Mouse (Mus musculus): ENCODE measurements at regions not wholly inside any gene's neighbourhood (a gene's known extent, or its start where the extent isn't known, plus 50 kb on each side); places are given as distances from the start of the nearest gene placed in this dataset.

DNA sequence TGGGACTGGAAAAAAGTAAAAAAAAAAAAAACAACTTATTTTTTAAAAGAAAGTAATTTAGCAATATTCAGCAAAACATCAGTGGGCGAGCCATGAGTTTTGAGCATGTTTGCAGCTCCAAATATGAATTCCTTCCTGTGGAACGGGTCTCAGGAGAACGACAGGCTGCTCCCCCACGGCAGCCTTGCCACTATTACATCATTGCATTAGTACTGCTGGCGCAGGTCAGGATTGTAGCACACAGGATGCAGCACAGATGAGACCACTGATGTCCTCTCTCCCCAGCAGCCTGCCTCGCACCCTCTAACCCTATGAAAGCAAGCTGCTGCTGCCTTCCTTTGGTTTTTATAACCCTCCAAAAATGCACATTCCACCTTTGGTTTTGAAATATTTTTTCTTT is 121.7 kb downstream of the Chic2 start:
- Histone ChIP-seq H3K9me3 (no peaks in the 10 kb centered on the region), H3K4me1 (no peaks in the 10 kb centered on the region), H3K27ac (no peak overlapping the region), H3K27me3 (no peaks in the 10 kb centered on the region), H3K4me3 (no peak overlapping the region), H3K9ac (no peak overlapping the region), H3K36me3 (no peaks in the 10 kb centered on the region), H3K4me2 (no peak overlapping the region)
- 62% methylated on average over 6 of the region's 6 CpGs for WGBS
- no peak for ATAC-seq (ENCODE audit: borderline replicate concordance, extremely low read depth, low FRiP score, low TSS enrichment)

DNA sequence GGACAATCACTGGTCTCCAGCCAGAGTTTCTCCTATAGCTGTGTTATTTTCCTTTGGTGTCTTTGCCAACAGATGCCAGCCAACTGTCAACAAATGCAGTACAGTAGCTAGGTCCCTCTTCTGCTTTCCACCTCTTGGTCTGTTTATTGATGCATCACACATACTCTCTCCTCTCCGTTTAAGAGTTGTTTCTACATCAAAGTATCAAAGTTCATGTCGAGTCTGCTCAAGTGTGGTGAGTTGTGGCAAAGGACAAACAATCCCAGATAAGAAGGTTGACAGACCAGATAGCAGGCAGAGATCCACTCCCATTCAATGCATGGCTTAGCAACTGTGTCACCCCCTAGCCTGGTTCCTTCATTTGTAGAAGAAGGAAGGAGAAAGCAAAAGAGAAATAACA is 123.6 kb downstream of the Chic2 start:
- no peak for ATAC-seq (ENCODE audit: borderline replicate concordance, extremely low read depth, low FRiP score, low TSS enrichment)
- 12% methylated on average over 2 of the region's 2 CpGs for WGBS
- no peaks in the 10 kb centered on the region for H3K36me3 ChIP-seq

DNA sequence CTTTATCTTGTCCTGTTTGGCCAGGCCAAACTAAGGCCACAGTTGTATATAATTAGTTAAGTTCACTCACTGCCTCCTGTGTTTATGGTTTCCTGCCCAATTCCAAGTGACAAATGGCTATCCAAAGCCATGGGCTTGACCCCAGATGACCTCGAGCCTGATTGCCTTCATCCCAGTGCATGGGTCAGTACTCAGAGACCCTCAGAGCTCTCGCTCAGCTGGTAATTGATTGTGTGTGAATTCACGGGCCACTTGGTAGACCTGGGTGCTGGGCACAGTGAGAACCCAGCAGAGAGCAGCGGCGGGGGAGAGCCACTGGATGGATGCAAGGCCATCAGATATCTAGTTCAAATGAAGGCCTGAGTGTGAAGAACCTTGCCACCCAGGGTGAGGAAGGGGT is 124.1 kb downstream of the Chic2 start:
- Histone ChIP-seq H3K4me2 (no peak overlapping the region), H3K36me3 (no peaks in the 10 kb centered on the region), H3K27me3 (no peaks in the 10 kb centered on the region), H3K4me1 (no peaks in the 10 kb centered on the region), H3K27ac (no peak overlapping the region), H3K9me3 (no peaks in the 10 kb centered on the region), H3K4me3 (no peak overlapping the region), H3K9ac (no peak overlapping the region)
- no peak for ATAC-seq (ENCODE audit: borderline replicate concordance, extremely low read depth, low FRiP score, low TSS enrichment)
- 21% methylated on average over 5 of the region's 5 CpGs for WGBS

More for the DNA sequence above, 123.6 kb downstream of the Chic2 start:
- Histone ChIP-seq H3K4me2 (no peak overlapping the region), H3K9ac (no peak overlapping the region), H3K27ac (no peak overlapping the region), H3K27me3 (no peaks in the 10 kb centered on the region), H3K9me3 (no peaks in the 10 kb centered on the region), H3K4me3 (no peak overlapping the region), H3K4me1 (no peaks in the 10 kb centered on the region)

DNA sequence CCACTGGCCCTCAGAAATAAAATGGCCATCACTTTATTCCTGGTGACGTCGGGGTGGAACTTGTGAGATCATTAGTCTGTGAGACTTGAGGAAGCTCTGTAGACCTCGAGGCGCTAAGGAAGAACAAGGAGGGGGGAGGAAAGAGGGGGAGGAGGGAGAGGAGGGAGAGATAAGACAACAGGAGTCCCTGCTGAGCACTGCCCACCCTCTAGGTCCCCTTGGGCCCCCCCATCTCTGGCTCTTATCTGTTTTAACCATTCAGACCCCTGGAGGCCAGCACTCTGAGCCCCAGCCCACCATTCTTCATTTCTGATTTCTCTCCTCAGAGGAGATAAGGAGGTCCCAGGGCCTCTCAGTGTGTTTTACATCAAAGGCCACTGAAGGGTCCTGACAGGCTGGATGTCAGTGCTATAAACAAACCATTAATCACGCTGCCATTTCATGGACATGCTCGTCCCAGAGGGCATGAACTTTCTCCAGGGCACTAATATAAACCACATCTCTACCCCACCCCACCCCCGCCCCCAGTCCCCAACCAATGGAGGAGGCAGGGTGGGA is 139.0 kb downstream of the Chic2 start:
- H3K4me1 ChIP-seq, result peaks cover 9% of the 10 kb centered on the region; the same call in 1 of the 2 replicates
- WGBS, result 4% methylated on average over 7 of the region's 7 CpGs
- no peaks in the 10 kb centered on the region for H3K9me3 ChIP-seq
- H3K27ac ChIP-seq, result peak overlapping the region; percentile 59
- H3K27me3 ChIP-seq, result no peaks in the 10 kb centered on the region
- no peak overlapping the region for H3K4me2 ChIP-seq
- H3K9ac ChIP-seq, result no peak overlapping the region
- H3K36me3 ChIP-seq, result no peaks in the 10 kb centered on the region
- peak; percentile 76 for ATAC-seq (ENCODE audit: borderline replicate concordance, extremely low read depth, low FRiP score, low TSS enrichment)
- H3K4me3 ChIP-seq, result no peak overlapping the region

DNA sequence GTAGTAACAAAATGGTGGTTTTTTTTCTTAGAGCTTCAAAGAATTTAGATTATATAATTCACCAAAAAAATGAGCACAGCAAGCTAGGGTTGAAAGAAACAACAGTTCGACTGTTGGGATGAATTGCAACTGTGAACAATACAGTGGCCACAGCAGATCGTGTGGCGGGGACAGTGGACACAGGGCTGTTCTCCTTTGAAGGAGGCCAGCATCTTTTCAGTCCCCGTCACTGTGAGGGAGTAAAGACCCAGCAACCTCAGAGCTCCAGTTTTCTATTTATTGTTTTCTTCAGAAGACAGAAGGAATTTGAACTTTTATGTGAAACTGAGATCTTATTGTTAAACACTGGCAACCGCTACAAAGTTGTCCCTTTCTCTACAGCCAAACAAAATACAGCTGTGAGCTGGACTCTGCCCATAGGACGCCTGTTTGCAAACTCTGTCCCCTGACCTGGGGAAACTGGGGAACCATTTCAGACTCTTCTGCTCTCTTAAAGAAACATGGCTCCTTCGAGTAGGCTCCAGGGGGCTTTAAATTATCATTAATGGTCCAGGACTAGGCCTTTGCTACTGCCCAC is 139.6 kb downstream of the Chic2 start:
- H3K4me1 ChIP-seq, result peaks cover 9% of the 10 kb centered on the region; the same call in 1 of the 2 replicates
- peak; percentile 53 for ATAC-seq (ENCODE audit: borderline replicate concordance, extremely low read depth, low FRiP score, low TSS enrichment)
- H3K4me3 ChIP-seq, result no peak overlapping the region

DNA sequence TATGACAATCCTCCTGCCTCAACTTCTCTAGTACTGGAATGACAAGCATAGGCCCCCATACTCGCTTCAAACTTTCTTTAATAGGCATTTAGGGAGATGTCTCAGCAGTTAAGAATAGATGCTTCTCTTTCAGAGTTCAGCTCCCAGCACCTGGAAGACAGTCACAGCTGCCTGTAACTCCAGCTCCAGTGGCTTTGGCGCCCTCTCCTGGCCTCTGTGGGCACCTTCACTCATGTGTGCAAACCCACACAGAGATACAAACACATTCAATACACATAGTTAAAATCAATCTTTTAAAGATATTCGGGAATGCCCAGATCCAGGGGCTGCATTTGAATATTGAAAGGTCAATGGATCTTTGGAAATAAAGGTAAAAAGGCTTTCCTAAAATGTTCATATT is 140.2 kb downstream of the Chic2 start:
- Histone ChIP-seq H3K4me3 (no peak overlapping the region), H3K4me2 (no peak overlapping the region), H3K9ac (no peak overlapping the region), H3K9me3 (no peaks in the 10 kb centered on the region), H3K27ac (no peak overlapping the region), H3K36me3 (no peaks in the 10 kb centered on the region), H3K27me3 (no peaks in the 10 kb centered on the region), H3K4me1 (peaks cover 9% of the 10 kb centered on the region; the same call in 1 of the 2 replicates)
- no peak for ATAC-seq (ENCODE audit: borderline replicate concordance, extremely low read depth, low FRiP score, low TSS enrichment)
- WGBS, result 80% methylated on average over 3 of the region's 3 CpGs

More for the DNA sequence above, 139.6 kb downstream of the Chic2 start:
- Histone ChIP-seq H3K9me3 (no peaks in the 10 kb centered on the region), H3K27me3 (no peaks in the 10 kb centered on the region), H3K9ac (no peak overlapping the region), H3K27ac (peak overlapping the region; percentile 59), H3K4me2 (no peak overlapping the region), H3K36me3 (no peaks in the 10 kb centered on the region)
- WGBS, result 32% methylated on average over 7 of the region's 7 CpGs

DNA sequence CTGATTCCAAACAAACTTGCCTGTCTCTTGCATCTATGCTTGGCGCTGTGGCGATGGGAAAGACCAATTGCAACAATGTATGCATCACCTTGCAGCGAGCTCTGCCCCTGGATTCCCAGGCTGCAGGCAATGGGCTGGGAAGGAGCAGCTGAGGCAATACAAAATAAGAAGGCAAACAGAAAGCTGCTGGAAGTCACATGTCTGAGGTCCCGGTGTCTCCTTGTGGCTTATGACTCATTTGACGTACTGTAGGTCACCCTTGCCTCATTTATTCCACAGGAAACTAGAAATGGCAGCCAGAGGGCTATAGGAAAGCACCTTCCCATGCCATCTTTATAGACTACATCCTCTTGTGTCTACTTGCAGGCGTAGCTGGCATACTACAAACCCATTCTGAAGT is 140.9 kb downstream of the Chic2 start:
- Histone ChIP-seq H3K4me1 (peaks cover 9% of the 10 kb centered on the region; the same call in 1 of the 2 replicates), H3K36me3 (no peaks in the 10 kb centered on the region), H3K27me3 (no peaks in the 10 kb centered on the region), H3K9ac (no peak overlapping the region), H3K9me3 (no peaks in the 10 kb centered on the region), H3K4me3 (no peak overlapping the region), H3K27ac (no peak overlapping the region), H3K4me2 (no peak overlapping the region)
- WGBS, result 86% methylated on average over 6 of the region's 6 CpGs
- no peak for ATAC-seq (ENCODE audit: borderline replicate concordance, extremely low read depth, low FRiP score, low TSS enrichment)

DNA sequence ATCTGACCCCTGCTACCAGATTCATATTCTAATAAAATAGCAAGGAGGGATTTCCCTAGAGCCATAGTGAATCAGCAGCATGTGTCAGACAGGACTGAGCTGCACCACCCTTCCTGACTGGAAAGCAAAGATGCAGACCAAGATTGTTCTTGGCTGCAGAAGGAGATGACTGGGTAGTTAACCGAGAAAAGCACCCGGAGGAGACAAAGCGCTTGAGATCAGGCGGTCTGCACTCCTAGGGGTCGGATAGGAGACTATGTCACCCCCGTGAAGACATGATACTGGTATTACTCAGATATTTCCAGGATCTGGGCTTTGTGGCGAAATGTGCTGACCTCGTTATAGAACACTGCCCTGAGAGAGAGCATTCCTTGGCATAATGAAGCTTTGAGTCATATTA is 147.4 kb downstream of the Chic2 start:
- no peaks in the 10 kb centered on the region for H3K27me3 ChIP-seq
- no peak overlapping the region for H3K4me2 ChIP-seq
- no peaks in the 10 kb centered on the region for H3K9me3 ChIP-seq
- H3K27ac ChIP-seq, result no peak overlapping the region
- no peaks in the 10 kb centered on the region for H3K4me1 ChIP-seq
- 85% methylated on average over 8 of the region's 8 CpGs for WGBS
- H3K36me3 ChIP-seq, result no peaks in the 10 kb centered on the region
- no peak for ATAC-seq (ENCODE audit: borderline replicate concordance, extremely low read depth, low FRiP score, low TSS enrichment)
- no peak overlapping the region for H3K9ac ChIP-seq
- no peak overlapping the region for H3K4me3 ChIP-seq

DNA sequence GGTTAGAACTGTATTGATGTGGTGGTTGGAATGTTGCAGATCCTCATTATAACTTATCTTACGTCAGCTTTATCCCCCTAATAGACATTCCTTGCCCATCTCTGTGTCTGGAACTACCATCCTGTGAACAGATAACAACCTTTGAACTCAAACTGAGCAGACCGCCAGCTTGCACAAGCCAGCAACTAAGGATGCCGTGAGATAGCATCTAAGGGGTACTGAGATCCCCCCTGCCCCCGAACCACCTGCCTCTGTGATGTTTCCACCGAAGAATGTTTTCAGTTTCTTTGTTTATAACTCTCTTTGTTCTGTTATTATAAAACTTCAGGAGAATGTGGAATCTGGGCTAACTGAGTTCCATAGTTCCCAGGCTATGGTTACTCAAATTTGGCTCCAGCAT is 151.3 kb downstream of the Chic2 start:
- Histone ChIP-seq H3K27ac (no peak overlapping the region), H3K9ac (no peak overlapping the region), H3K27me3 (no peaks in the 10 kb centered on the region), H3K9me3 (no peaks in the 10 kb centered on the region), H3K4me1 (no peaks in the 10 kb centered on the region), H3K4me2 (no peak overlapping the region), H3K36me3 (no peaks in the 10 kb centered on the region), H3K4me3 (no peak overlapping the region)
- ATAC-seq (ENCODE audit: borderline replicate concordance, extremely low read depth, low FRiP score, low TSS enrichment), result no peak
- WGBS, result 50% methylated on average over 5 of the region's 5 CpGs

DNA sequence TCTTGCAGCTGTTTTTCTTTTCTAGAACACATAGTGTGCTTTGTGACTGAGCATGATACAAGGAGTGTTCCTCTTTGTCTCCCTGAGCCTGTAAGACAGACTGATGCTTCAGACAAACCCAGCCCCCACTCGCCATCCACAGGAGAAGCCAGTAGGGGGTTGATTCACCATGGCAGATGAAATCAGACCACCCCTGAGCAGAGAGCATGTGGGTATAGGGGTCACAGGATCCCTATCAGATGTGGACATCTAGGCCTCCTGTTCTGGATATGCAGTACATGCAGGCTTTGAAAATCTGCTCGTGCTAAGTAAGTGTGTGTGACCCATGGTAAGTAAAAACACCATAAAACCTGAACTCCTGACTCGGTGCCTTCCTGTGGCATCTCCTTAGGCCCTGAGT is 153.0 kb downstream of the Chic2 start:
- Histone ChIP-seq H3K4me2 (no peak overlapping the region), H3K9ac (no peak overlapping the region), H3K27ac (no peak overlapping the region), H3K4me3 (no peak overlapping the region), H3K36me3 (no peaks in the 10 kb centered on the region), H3K9me3 (no peaks in the 10 kb centered on the region), H3K4me1 (no peaks in the 10 kb centered on the region), H3K27me3 (no peaks in the 10 kb centered on the region)
- 49% methylated on average over 3 of the region's 3 CpGs for WGBS
- ATAC-seq (ENCODE audit: borderline replicate concordance, extremely low read depth, low FRiP score, low TSS enrichment), result no peak

DNA sequence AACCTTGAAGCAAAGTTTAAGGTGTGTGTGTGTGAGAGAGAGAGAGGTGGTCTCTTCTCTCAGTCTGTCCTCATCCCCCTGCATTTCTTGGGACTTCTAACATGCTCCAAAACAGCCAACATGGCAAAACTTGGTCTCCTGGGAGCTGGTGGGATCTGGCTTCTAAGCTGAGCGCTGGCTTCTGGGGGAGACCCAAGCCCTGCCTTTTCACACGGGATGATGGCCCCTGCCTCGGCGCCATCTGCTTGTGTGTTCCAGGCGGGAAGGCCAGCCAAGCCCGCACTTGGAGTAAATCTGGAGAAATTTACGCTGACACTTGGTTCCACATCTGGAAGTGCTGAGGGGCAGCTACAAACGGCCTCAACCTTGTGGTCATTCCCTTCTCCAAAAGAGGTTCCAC is 155.6 kb downstream of the Chic2 start:
- Histone ChIP-seq H3K36me3 (no peaks in the 10 kb centered on the region), H3K4me2 (no peak overlapping the region), H3K9ac (no peak overlapping the region), H3K4me1 (no peaks in the 10 kb centered on the region), H3K27ac (no peak overlapping the region), H3K9me3 (no peaks in the 10 kb centered on the region), H3K4me3 (no peak overlapping the region), H3K27me3 (no peaks in the 10 kb centered on the region)
- 70% methylated on average over 8 of the region's 8 CpGs for WGBS
- ATAC-seq (ENCODE audit: borderline replicate concordance, extremely low read depth, low FRiP score, low TSS enrichment), result no peak

DNA sequence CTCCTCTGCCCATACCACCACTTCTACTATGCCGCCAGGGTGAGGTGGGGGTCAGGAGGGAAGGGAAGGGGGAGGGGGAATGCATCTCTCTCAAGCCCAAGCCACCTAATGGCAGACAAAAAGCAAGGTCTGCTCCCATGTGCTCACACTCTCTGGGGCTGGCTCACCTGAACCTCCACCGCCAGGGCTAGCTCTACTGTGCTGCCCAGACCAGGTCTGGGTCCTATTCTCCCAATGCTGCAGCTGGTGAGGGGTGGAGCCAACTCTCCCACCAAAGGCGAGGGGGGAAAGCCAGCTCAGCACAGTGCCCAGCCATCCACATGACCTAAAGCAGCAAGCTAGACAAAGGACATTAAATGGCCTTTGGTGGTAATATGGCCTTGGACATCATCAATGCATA is 158.6 kb downstream of the Chic2 start:
- H3K27me3 ChIP-seq, result no peaks in the 10 kb centered on the region
- no peaks in the 10 kb centered on the region for H3K9me3 ChIP-seq
- H3K27ac ChIP-seq, result no peak overlapping the region
- peak; percentile 33; the same call in 1 of the 2 replicates for ATAC-seq (ENCODE audit: borderline replicate concordance, extremely low read depth, low FRiP score, low TSS enrichment)
- no peak overlapping the region for H3K9ac ChIP-seq
- WGBS, result 79% methylated on average over 3 of the region's 3 CpGs
- no peak overlapping the region for H3K4me2 ChIP-seq
- peaks cover 6% of the 10 kb centered on the region; the same call in 1 of the 2 replicates for H3K4me1 ChIP-seq
- no peak overlapping the region for H3K4me3 ChIP-seq
- no peaks in the 10 kb centered on the region for H3K36me3 ChIP-seq

DNA sequence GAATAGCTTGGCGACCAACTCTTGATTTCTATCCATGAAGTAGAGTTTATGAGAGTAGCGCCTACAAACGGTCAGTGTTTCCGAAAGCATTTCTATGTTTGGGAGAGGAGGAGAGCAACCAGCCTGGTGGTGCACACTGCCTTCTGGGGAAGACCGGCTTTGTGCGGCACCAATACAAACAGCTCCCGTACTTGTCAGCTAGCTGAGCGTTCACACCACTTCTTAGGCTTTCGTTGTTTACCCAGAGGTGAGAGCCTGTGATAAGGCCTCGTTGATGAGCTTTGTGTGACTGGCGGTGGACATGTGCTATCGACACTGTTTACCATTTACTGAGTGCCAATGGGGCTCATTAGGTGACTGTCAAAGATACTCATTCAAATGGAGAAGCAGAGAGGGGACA is 162.0 kb downstream of the Chic2 start:
- ATAC-seq (ENCODE audit: borderline replicate concordance, extremely low read depth, low FRiP score, low TSS enrichment), result no peak
- H3K4me2 ChIP-seq, result no peak overlapping the region
- no peak overlapping the region for H3K4me3 ChIP-seq
- H3K9ac ChIP-seq, result no peak overlapping the region
- H3K9me3 ChIP-seq, result no peaks in the 10 kb centered on the region
- peaks cover 18% of the 10 kb centered on the region for H3K4me1 ChIP-seq
- H3K27ac ChIP-seq, result peak overlapping the region; percentile 20; the same call in 1 of the 2 replicates
- H3K27me3 ChIP-seq, result no peaks in the 10 kb centered on the region
- H3K36me3 ChIP-seq, result no peaks in the 10 kb centered on the region
- WGBS, result 21% methylated on average over 12 of the region's 12 CpGs
